Mouse (Mus musculus): ENCODE measurements around the gene Trpc2. TPM values are rescaled to one million over a fixed set of nuclear protein-coding genes. Genes with fewer than 3 reads are reported as not detected.
A peak's percentile ranks its signal among the peaks of the same experiment; 100 is the strongest.

Gene Trpc2
- polyA plus RNA-seq, 1 experiment: not detected

DNA sequence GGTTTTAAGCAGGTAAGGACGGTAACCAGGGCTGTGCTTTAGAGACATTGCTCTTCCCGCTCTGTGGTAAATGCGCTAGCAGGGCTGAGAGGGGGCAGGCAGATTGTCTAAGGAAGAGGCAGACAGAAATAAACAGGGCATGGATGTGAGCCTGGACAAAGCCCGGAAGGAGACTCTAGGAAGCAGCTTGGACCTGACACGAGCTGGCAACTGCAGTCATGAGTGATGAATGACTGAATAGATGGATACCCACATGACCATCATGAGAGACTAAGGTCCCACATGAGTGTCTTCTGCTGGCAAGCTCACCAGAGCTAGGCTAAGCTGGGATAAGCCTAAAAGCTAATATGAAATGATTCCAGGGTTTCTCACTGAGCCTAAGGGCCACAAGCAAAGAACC, 21.2 kb downstream of the Trpc2 start:
- H3K4me1 ChIP-seq (ENCODE audit: control insufficient read depth, insufficient read depth, low read length): peaks cover 9% of the 10 kb centered on the region
- H3K27ac ChIP-seq (ENCODE audit: insufficient read depth, low read length): no peak overlapping the region
- TF ChIP-seq EP300 (IDR thresholded peaks at IDR 0.05; ENCODE audit: insufficient read depth, low read depth, low read length) (no peak), CTCF (IDR thresholded peaks at IDR 0.05; ENCODE audit: low read depth, low read length) (no peak)
- H3K9me3 ChIP-seq (replicated peaks; ENCODE audit: control insufficient read depth, insufficient read depth, low read length, poor library complexity, severe bottlenecking): no peaks in the 10 kb centered on the region
- no peak overlapping the region for H3K9ac ChIP-seq (ENCODE audit: low read depth, poor library complexity, severe bottlenecking)
- no peak overlapping the region for H3K4me3 ChIP-seq (ENCODE audit: low read depth, low read length)
- no peaks in the 10 kb centered on the region for H3K36me3 ChIP-seq (ENCODE audit: control insufficient read depth, insufficient read depth, low read length, poor library complexity, severe bottlenecking)
- H3K27me3 ChIP-seq (ENCODE audit: control insufficient read depth, insufficient read depth, low read length, poor library complexity, severe bottlenecking): no peaks in the 10 kb centered on the region

DNA sequence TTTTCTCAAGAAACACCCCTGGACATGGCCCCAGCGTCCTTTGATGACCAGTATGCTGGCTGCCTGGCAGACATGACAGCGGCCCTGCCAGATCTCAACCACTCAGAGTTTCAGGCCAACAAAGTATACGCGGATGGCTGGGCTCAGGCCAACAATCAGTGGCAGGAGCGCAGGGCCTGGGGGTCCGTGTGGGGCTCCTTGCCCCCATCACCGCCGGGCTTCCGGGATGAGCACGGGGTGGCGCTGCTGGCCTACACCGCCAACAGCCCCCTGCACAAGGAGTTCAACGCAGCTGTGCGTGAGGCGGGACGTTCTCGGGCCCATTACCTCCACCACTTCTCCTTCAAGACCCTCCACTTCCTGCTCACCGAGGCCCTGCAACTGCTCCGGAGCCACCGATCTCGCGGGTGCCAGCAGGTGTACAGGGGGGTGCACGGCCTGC, 23.8 kb downstream of the Trpc2 start:
- H3K9me3 ChIP-seq (replicated peaks; ENCODE audit: control insufficient read depth, insufficient read depth, low read length, poor library complexity, severe bottlenecking): no peaks in the 10 kb centered on the region
- H3K27ac ChIP-seq (ENCODE audit: insufficient read depth, low read length): no peak overlapping the region
- peak overlapping the region; percentile 59 for H3K4me3 ChIP-seq (ENCODE audit: low read depth, low read length)
- H3K4me1 ChIP-seq (ENCODE audit: control insufficient read depth, insufficient read depth, low read length): peaks cover 3% of the 10 kb centered on the region
- TF ChIP-seq EP300 (IDR thresholded peaks at IDR 0.05; ENCODE audit: insufficient read depth, low read depth, low read length) (no peak), CTCF (IDR thresholded peaks at IDR 0.05; ENCODE audit: low read depth, low read length) (peak; percentile 45)
- H3K27me3 ChIP-seq (ENCODE audit: control insufficient read depth, insufficient read depth, low read length, poor library complexity, severe bottlenecking): no peaks in the 10 kb centered on the region
- H3K36me3 ChIP-seq (ENCODE audit: control insufficient read depth, insufficient read depth, low read length, poor library complexity, severe bottlenecking): no peaks in the 10 kb centered on the region
- peak overlapping the region; percentile 67 for H3K9ac ChIP-seq (ENCODE audit: low read depth, poor library complexity, severe bottlenecking)

DNA sequence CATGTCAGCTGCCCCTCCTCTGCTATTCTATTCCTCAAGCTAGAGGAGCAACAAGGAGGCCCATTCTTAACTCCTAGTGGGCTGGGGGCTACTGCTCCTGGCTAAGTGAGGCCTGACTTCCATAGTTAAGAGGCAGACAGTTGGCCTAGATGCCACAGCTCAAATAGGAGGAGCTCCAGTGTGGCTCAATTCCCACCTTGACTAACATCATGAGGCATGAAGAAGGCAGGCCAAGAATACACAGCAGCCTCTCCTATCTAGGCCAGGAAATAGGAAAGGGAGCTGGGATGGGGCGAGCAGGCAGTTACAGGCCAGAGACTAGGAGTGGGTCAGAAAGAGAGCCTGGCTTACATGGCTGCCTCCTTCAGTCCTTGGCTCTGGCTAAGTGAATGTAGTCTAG, 25.3 kb downstream of the Trpc2 start:
- TF ChIP-seq POLR2A (IDR thresholded peaks at IDR 0.05; ENCODE audit: insufficient read depth, low read length): no peak
- TF ChIP-seq CTCF (IDR thresholded peaks at IDR 0.05; ENCODE audit: low read depth, low read length): no peak
- no peak for TF ChIP-seq EP300 (IDR thresholded peaks at IDR 0.05; ENCODE audit: insufficient read depth, low read depth, low read length)

DNA sequence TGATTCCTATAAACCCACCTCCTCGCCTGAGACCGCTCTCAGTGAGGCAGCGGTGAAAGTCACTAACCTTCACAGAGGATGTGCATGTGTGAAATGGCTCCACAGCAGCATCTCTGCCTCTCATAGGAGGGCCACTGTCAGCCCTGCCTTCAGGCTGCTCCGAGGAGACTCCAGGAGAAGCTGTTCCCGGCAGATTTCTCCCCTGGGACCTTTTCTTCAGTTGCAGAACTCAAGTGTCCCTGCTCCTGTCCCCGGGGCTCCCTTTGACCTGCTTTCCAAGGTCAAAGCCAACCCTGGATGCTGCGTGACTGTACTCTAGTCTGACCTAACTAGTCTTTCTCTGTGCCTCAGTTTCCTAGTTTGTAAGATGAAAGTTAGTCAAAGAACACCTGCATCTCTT, 26.3 kb downstream of the Trpc2 start, which contains the start of gene Art5:
Art5 (minus strand) TSS at position 319 of the 400 bp plus-strand sequence.
- no peaks in the 10 kb centered on the region for H3K36me3 ChIP-seq (ENCODE audit: control insufficient read depth, insufficient read depth, low read length, poor library complexity, severe bottlenecking)
- no peaks in the 10 kb centered on the region for H3K4me1 ChIP-seq (ENCODE audit: control insufficient read depth, insufficient read depth, low read length)
- H3K27me3 ChIP-seq (ENCODE audit: control insufficient read depth, insufficient read depth, low read length, poor library complexity, severe bottlenecking): no peaks in the 10 kb centered on the region
- no peak within 1 kb of the TSS for H3K9ac ChIP-seq (ENCODE audit: low read depth, poor library complexity, severe bottlenecking)
- H3K27ac ChIP-seq (ENCODE audit: insufficient read depth, low read length): no peak within 1 kb of the TSS
- TF ChIP-seq POLR2A (IDR thresholded peaks at IDR 0.05; ENCODE audit: insufficient read depth, low read length): no peak
- TF ChIP-seq CTCF (IDR thresholded peaks at IDR 0.05; ENCODE audit: low read depth, low read length): no peak
- TF ChIP-seq EP300 (IDR thresholded peaks at IDR 0.05; ENCODE audit: insufficient read depth, low read depth, low read length): no peak
- no peak within 1 kb of the TSS for H3K4me3 ChIP-seq (ENCODE audit: low read depth, low read length)
- H3K9me3 ChIP-seq (replicated peaks; ENCODE audit: control insufficient read depth, insufficient read depth, low read length, poor library complexity, severe bottlenecking): no peaks in the 10 kb centered on the region

More for the DNA sequence above, 25.3 kb downstream of the Trpc2 start:
- no peaks in the 10 kb centered on the region for H3K36me3 ChIP-seq (ENCODE audit: control insufficient read depth, insufficient read depth, low read length, poor library complexity, severe bottlenecking)
- H3K4me1 ChIP-seq (ENCODE audit: control insufficient read depth, insufficient read depth, low read length): no peaks in the 10 kb centered on the region
- H3K9ac ChIP-seq (ENCODE audit: low read depth, poor library complexity, severe bottlenecking): no peak overlapping the region
- H3K27ac ChIP-seq (ENCODE audit: insufficient read depth, low read length): no peak overlapping the region
- no peak overlapping the region for H3K4me3 ChIP-seq (ENCODE audit: low read depth, low read length)
- H3K9me3 ChIP-seq (replicated peaks; ENCODE audit: control insufficient read depth, insufficient read depth, low read length, poor library complexity, severe bottlenecking): no peaks in the 10 kb centered on the region
- H3K27me3 ChIP-seq (ENCODE audit: control insufficient read depth, insufficient read depth, low read length, poor library complexity, severe bottlenecking): no peaks in the 10 kb centered on the region

DNA sequence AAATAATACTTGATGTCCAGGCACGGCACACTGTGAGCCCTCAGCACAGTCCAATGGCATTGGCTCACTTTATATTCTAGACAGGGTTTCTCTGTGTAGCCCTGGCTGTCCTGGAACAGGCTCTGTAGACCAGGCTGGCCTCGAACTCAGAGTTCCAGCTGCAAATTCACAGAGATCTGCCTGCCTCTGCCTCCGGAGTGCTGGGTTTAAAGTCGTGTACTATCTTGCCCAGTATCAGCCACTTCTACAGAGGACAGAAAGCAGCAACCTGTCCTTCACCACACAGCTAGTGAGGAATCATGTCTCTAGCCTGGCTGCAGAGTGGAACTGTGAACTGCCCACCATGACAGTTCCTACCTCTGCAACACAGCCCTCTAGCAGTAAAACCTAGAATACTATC, 26.8 kb downstream of the Trpc2 start:
- H3K27me3 ChIP-seq (ENCODE audit: control insufficient read depth, insufficient read depth, low read length, poor library complexity, severe bottlenecking): no peaks in the 10 kb centered on the region
- H3K4me3 ChIP-seq (ENCODE audit: low read depth, low read length): no peak overlapping the region
- TF ChIP-seq CTCF (IDR thresholded peaks at IDR 0.05; ENCODE audit: low read depth, low read length) (no peak), EP300 (IDR thresholded peaks at IDR 0.05; ENCODE audit: insufficient read depth, low read depth, low read length) (no peak), POLR2A (IDR thresholded peaks at IDR 0.05; ENCODE audit: insufficient read depth, low read length) (no peak)
- H3K4me1 ChIP-seq (ENCODE audit: control insufficient read depth, insufficient read depth, low read length): no peaks in the 10 kb centered on the region
- no peaks in the 10 kb centered on the region for H3K9me3 ChIP-seq (replicated peaks; ENCODE audit: control insufficient read depth, insufficient read depth, low read length, poor library complexity, severe bottlenecking)
- no peak overlapping the region for H3K27ac ChIP-seq (ENCODE audit: insufficient read depth, low read length)
- H3K36me3 ChIP-seq (ENCODE audit: control insufficient read depth, insufficient read depth, low read length, poor library complexity, severe bottlenecking): no peaks in the 10 kb centered on the region
- no peak overlapping the region for H3K9ac ChIP-seq (ENCODE audit: low read depth, poor library complexity, severe bottlenecking)

DNA sequence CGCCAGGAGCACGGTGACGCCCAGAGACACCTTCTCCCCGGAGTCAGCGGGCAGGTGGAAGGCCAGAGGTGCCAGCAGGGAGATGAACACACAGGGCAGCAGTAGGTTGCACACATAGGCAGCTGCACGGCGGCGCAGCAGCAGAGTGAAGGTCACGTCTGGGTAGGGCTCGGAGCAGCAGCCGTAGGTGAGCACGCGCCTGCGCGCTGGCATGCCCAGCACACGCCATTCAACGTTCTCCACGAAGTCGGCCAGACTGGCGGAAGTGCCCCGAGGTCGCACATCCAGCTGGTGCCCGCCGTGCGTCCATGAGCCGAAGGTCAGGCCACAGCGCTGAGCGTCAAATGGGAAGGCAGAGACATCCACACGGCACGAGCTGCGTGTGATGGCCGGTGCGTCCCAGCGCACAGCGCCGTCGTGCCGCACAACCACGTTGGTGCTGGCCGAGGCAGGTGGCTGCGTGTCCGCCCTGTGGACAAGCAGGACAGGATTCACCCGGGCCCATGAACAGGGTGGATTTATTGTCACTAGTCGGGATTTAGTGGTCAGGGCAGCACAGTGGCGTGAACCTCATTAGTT, 30.3 kb downstream of the Trpc2 start:
- no peaks in the 10 kb centered on the region for H3K4me1 ChIP-seq (ENCODE audit: control insufficient read depth, insufficient read depth, low read length)
- no peak overlapping the region for H3K9ac ChIP-seq (ENCODE audit: low read depth, poor library complexity, severe bottlenecking)
- H3K36me3 ChIP-seq (ENCODE audit: control insufficient read depth, insufficient read depth, low read length, poor library complexity, severe bottlenecking): no peaks in the 10 kb centered on the region
- no peak overlapping the region for H3K27ac ChIP-seq (ENCODE audit: insufficient read depth, low read length)
- H3K27me3 ChIP-seq (ENCODE audit: control insufficient read depth, insufficient read depth, low read length, poor library complexity, severe bottlenecking): no peaks in the 10 kb centered on the region
- TF ChIP-seq EP300 (IDR thresholded peaks at IDR 0.05; ENCODE audit: insufficient read depth, low read depth, low read length) (no peak), POLR2A (IDR thresholded peaks at IDR 0.05; ENCODE audit: insufficient read depth, low read length) (no peak), CTCF (IDR thresholded peaks at IDR 0.05; ENCODE audit: low read depth, low read length) (no peak)
- H3K4me3 ChIP-seq (ENCODE audit: low read depth, low read length): peak overlapping the region; percentile 20
- no peaks in the 10 kb centered on the region for H3K9me3 ChIP-seq (replicated peaks; ENCODE audit: control insufficient read depth, insufficient read depth, low read length, poor library complexity, severe bottlenecking)
